Mouse (Mus musculus): Measurements from ENCODE around the gene Helz2. TPM values are rescaled to one million over a fixed set of nuclear protein-coding genes. Genes with fewer than 3 reads are reported as not detected.

Helz2 gene
- 1 to 10 TPM; 2.2 to 2.5 TPM for total RNA-seq (2021)

GRCm38 (mm10) chr2:181241602-181242313 lies at the start of gene Helz2:
Helz2 (minus strand) TSS chr2:181242027.
- intact Hi-C loops (cut with DNase I): no loop called here
- no peak for DNase-seq (ENCODE audit: low spot score in 2 of 2)

GRCm38 (mm10) chr2:181290937-181291336 lies 49.1 kb upstream of the Helz2 start:
- intact Hi-C loops (cut with DNase I): no loop called here
- DNase-seq (ENCODE audit: low spot score in 2 of 2): no peak

- DNase-seq (ENCODE audit: low spot score in 2 of 2): no peak
- intact Hi-C loops (cut with DNase I): no loop called here
These were observed 46.9 kb upstream of the Helz2 start for GRCm38 (mm10) chr2:181288691-181289090.

- peak; percentile 92 to 97 for DNase-seq (ENCODE audit: low spot score in 2 of 2)
- intact Hi-C loops (cut with DNase I): loop anchor here (1.0 to 2.0 kb wide), 2 partner anchors 27 to 101 kb away; partner anchors contain the start of genes Ppdpf and Stmn3
These were observed 46.1 kb upstream of the Helz2 start, which contains the start of gene Gmeb2 for GRCm38 (mm10) chr2:181287958-181288350. Gmeb2 (minus strand) TSS chr2:181288035.

- intact Hi-C loops (cut with DNase I): loop anchor here (1.0 to 2.0 kb wide), 2 partner anchors 27 to 100 kb away; partner anchors contain the start of genes Ppdpf and Stmn3
- peak; percentile 74 to 84 for DNase-seq (ENCODE audit: low spot score in 2 of 2)
These were observed 45.6 kb upstream of the Helz2 start for GRCm38 (mm10) chr2:181287338-181287957.

- intact Hi-C loops (cut with DNase I): loop anchor here (1.0 to 2.0 kb wide), 2 partner anchors 28 to 99 kb away; partner anchors contain the start of genes Ppdpf and Stmn3
- no peak for DNase-seq (ENCODE audit: low spot score in 2 of 2)
These were observed 45.0 kb upstream of the Helz2 start for GRCm38 (mm10) chr2:181286629-181287337.

- peak in 1 of 2 experiments; percentile 34 for DNase-seq (ENCODE audit: low spot score in 2 of 2)
- intact Hi-C loops (cut with DNase I): no loop called here
These were observed 38.1 kb upstream of the Helz2 start for GRCm38 (mm10) chr2:181279968-181280367.

GRCm38 (mm10) chr2:181277866-181278265 lies 36.0 kb upstream of the Helz2 start:
- DNase-seq (ENCODE audit: low spot score in 2 of 2): no peak
- intact Hi-C loops (cut with DNase I): no loop called here

- intact Hi-C loops (cut with DNase I): no loop called here
- DNase-seq (ENCODE audit: low spot score in 2 of 2): no peak
These were observed 34.9 kb upstream of the Helz2 start for GRCm38 (mm10) chr2:181276766-181277165.

- intact Hi-C loops (cut with DNase I): no loop called here
- DNase-seq (ENCODE audit: low spot score in 2 of 2): no peak
These were observed 32.8 kb upstream of the Helz2 start for GRCm38 (mm10) chr2:181274639-181275038.

GRCm38 (mm10) chr2:181273829-181274228 lies 32.0 kb upstream of the Helz2 start:
- peak in 1 of 2 experiments; percentile 17 for DNase-seq (ENCODE audit: low spot score in 2 of 2)
- intact Hi-C loops (cut with DNase I): no loop called here

GRCm38 (mm10) chr2:181272092-181272491 lies 30.3 kb upstream of the Helz2 start:
- intact Hi-C loops (cut with DNase I): no loop called here
- DNase-seq (ENCODE audit: low spot score in 2 of 2): no peak

- DNase-seq (ENCODE audit: low spot score in 2 of 2): no peak
- intact Hi-C loops (cut with DNase I): no loop called here
These were observed 25.0 kb upstream of the Helz2 start for GRCm38 (mm10) chr2:181266839-181267238.

GRCm38 (mm10) chr2:181253248-181253647 lies 11.4 kb upstream of the Helz2 start:
- intact Hi-C loops (cut with DNase I): no loop called here
- no peak for DNase-seq (ENCODE audit: low spot score in 2 of 2)

- intact Hi-C loops (cut with DNase I): no loop called here
These were observed 10.0 kb upstream of the Helz2 start for GRCm38 (mm10) chr2:181251841-181252240.

GRCm38 (mm10) chr2:181249217-181249616 lies 7.4 kb upstream of the Helz2 start:
- intact Hi-C loops (cut with DNase I): no loop called here
- no peak for DNase-seq (ENCODE audit: low spot score in 2 of 2)

More at GRCm38 (mm10) chr2:181251841-181252240, 10.0 kb upstream of the Helz2 start:
- DNase-seq (ENCODE audit: low spot score in 2 of 2): no peak

- no peak for DNase-seq (ENCODE audit: low spot score in 2 of 2)
- intact Hi-C loops (cut with DNase I): no loop called here
These were observed 3.2 kb upstream of the Helz2 start for GRCm38 (mm10) chr2:181245031-181245430.

- no peak for DNase-seq (ENCODE audit: low spot score in 2 of 2)
- intact Hi-C loops (cut with DNase I): no loop called here
These were observed 2.0 kb upstream of the Helz2 start for GRCm38 (mm10) chr2:181243706-181244394.

- intact Hi-C loops (cut with DNase I): no loop called here
- DNase-seq (ENCODE audit: low spot score in 2 of 2): no peak
These were observed 463 bp upstream of the Helz2 start for GRCm38 (mm10) chr2:181242314-181242665.

All from left cerebral cortex, postnatal 25 days (tissue).